In the genomic region with DNA sequence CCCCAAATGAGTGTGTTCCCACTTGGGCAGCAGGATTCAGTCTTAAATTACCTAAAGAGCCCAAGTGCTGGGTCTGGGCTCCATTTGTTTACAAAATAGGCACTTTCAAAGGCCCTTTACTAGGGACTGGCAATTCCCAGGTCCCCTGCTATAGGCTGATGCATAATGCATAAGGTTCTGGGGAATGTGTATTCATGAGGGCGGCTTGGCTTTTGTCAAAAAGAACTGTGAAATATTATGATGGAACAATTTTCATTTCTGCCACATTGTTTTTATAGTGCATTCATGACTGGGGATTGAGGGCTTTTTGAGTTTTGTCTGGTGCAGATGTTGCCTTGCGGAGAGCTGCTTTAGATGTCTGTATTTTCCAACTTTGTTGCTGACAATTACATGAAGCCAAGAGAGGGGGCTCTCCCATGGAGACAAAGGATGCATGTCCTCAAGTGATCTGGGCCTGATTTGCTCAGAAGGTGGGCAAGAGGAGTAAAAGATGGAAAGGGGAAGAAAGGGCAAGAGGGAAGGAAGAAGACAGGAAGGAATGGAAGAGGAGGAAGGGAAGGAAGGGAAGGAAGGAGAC, we compare ENCODE assay signal across 20 mouse cellular contexts.
A peak's percentile ranks its signal among the peaks of the same experiment; 100 is the strongest.
DNase-seq lines count a peak whose midpoint lies in the region; ATAC-seq and TF ChIP-seq lines count a peak whose summit lies in the region.
"Had no signal": no experiment of that assay in that cellular context is flagged by ENCODE, and none has a peak within 500 bp of the region (broad histone marks: within the 10 kb centered on the region; RNA-seq: fewer than 3 reads in every experiment).

No protein-coding gene starts in this region.

- no peak for TF ChIP-seq CTCF in hindbrain, postnatal 0 days (IDR thresholded peaks at IDR 0.05; ENCODE audit: low read depth)
- TF ChIP-seq CTCF in forebrain, postnatal 0 days (IDR thresholded peaks at IDR 0.05; ENCODE audit: low read depth), result no peak
- TF ChIP-seq CTCF in left cerebral cortex, adult 2 months (IDR thresholded peaks at IDR 0.05), result no peak

- DNase-seq in hindbrain, embryonic 10.5 days (ENCODE audit: low spot score), result no peak
- DNase-seq in hindbrain, postnatal 0 days (ENCODE audit: low spot score), result no peak
- DNase-seq in embryonic facial prominence, embryonic 14.5 days (ENCODE audit: low spot score), result peak; percentile 76
- peak; percentile 16 for DNase-seq in forebrain, postnatal 0 days
- DNase-seq in midbrain, embryonic 14.5 days, result peak; percentile 74
- no peak for DNase-seq in spleen, postnatal 36 days (ENCODE audit: low spot score in 2 of 2)
- no peak for DNase-seq in left cerebral cortex, adult 2 months (ENCODE audit: extremely low spot score in 1 of 2, low spot score in 2 of 2)
- DNase-seq in layer of hippocampus, adult 11-12 months (ENCODE audit: low spot score), result no peak
- DNase-seq: adrenal gland, adult 8-10 months; cerebellum, adult 11-12 months; cerebellum, postnatal 25 days; gastrocnemius, postnatal 10 days; heart, adult 2 months; kidney, adult 9 months; layer of hippocampus, postnatal 36 days; lung, adult 2 months; lung, postnatal 4 days had no signal

- intact Hi-C loops in left cerebral cortex, adult 2 months (cut with DNase I), result no loop called here

- WGBS in hindbrain, embryonic 10.5 days, result 62% methylated on average over 2 of the region's 2 CpGs
- 62% methylated on average over 2 of the region's 2 CpGs for WGBS in hindbrain, postnatal 0 days
- 66% methylated on average over 2 of the region's 2 CpGs for WGBS in embryonic facial prominence, embryonic 14.5 days
- WGBS in forebrain, postnatal 0 days, result 37% methylated on average over 2 of the region's 2 CpGs
- WGBS in midbrain, embryonic 14.5 days, result 17% methylated on average over 2 of the region's 2 CpGs

- H3K27ac ChIP-seq in hindbrain, embryonic 10.5 days, result peak overlapping the region; percentile 74
- no peak overlapping the region for H3K27ac ChIP-seq in hindbrain, postnatal 0 days
- no peak overlapping the region; the same call in 1 of the 2 replicates for H3K27ac ChIP-seq in embryonic facial prominence, embryonic 14.5 days (replicated peaks; ENCODE audit: low read depth, low read length)
- H3K27ac ChIP-seq in forebrain, postnatal 0 days (ENCODE audit: low read depth, low read length), result no peak overlapping the region
- peak overlapping the region; percentile 52; the same call in 1 of the 2 replicates for H3K27ac ChIP-seq in midbrain, embryonic 14.5 days (replicated peaks; ENCODE audit: low read depth, low read length)
- no peak overlapping the region for H3K27ac ChIP-seq in left cerebral cortex, adult 2 months
- H3K27ac ChIP-seq: heart, adult 2 months; limb, embryonic 10.5 days had no signal

- H3K4me1 ChIP-seq in hindbrain, embryonic 10.5 days (replicated peaks), result peaks cover 20% of the 10 kb centered on the region
- no peaks in the 10 kb centered on the region for H3K4me1 ChIP-seq in hindbrain, postnatal 0 days (ENCODE audit: insufficient read depth, low read length)
- H3K4me1 ChIP-seq in embryonic facial prominence, embryonic 14.5 days (ENCODE audit: control insufficient read depth, insufficient read depth, low read length), result no peaks in the 10 kb centered on the region
- H3K4me1 ChIP-seq in forebrain, postnatal 0 days (ENCODE audit: insufficient read depth), result 0 out of 2 replicates have a peak, but pooled peaks cover 7% of the 10 kb centered on the region
- peaks cover 13% of the 10 kb centered on the region for H3K4me1 ChIP-seq in midbrain, embryonic 14.5 days (ENCODE audit: control insufficient read depth, insufficient read depth, low read length)
- H3K4me1 ChIP-seq: limb, embryonic 10.5 days had no signal

- H3K27me3 ChIP-seq in hindbrain, embryonic 10.5 days (ENCODE audit: insufficient read depth, poor library complexity, severe bottlenecking), result no peaks in the 10 kb centered on the region
- no peaks in the 10 kb centered on the region for H3K27me3 ChIP-seq in hindbrain, postnatal 0 days (ENCODE audit: insufficient read depth, low read length)
- no peaks in the 10 kb centered on the region for H3K27me3 ChIP-seq in embryonic facial prominence, embryonic 14.5 days (replicated peaks; ENCODE audit: control insufficient read depth, insufficient read depth, low read length)
- H3K27me3 ChIP-seq in forebrain, postnatal 0 days (ENCODE audit: insufficient read depth, low read length), result no peaks in the 10 kb centered on the region
- no peaks in the 10 kb centered on the region; the same call in 1 of the 2 replicates for H3K27me3 ChIP-seq in midbrain, embryonic 14.5 days (ENCODE audit: control insufficient read depth, insufficient read depth, low read length)
- H3K27me3 ChIP-seq: CH12.LX had no signal

- H3K4me3 ChIP-seq in hindbrain, embryonic 10.5 days, result no peak overlapping the region
- H3K4me3 ChIP-seq in hindbrain, postnatal 0 days (ENCODE audit: low read length), result no peak overlapping the region
- H3K4me3 ChIP-seq in embryonic facial prominence, embryonic 14.5 days (ENCODE audit: low read depth, low read length), result no peak overlapping the region
- no peak overlapping the region for H3K4me3 ChIP-seq in forebrain, postnatal 0 days (ENCODE audit: low read depth, low read length)
- no peak overlapping the region for H3K4me3 ChIP-seq in midbrain, embryonic 14.5 days (replicated peaks; ENCODE audit: low read depth, low read length)
- H3K4me3 ChIP-seq in left cerebral cortex, adult 2 months, result no peak overlapping the region
- H3K4me3 ChIP-seq: heart, adult 2 months; limb, embryonic 10.5 days had no signal

- no peak overlapping the region for H3K4me2 ChIP-seq in hindbrain, postnatal 0 days (ENCODE audit: low read depth, low read length)
- H3K4me2 ChIP-seq in embryonic facial prominence, embryonic 14.5 days (ENCODE audit: low read depth, low read length), result no peak overlapping the region
- H3K4me2 ChIP-seq in forebrain, postnatal 0 days (ENCODE audit: low read depth), result no peak overlapping the region
- H3K4me2 ChIP-seq in midbrain, embryonic 14.5 days (ENCODE audit: low read length), result no peak overlapping the region
- H3K4me2 ChIP-seq: liver, embryonic 11.5 days had no signal

- no peak overlapping the region for H3K9ac ChIP-seq in hindbrain, postnatal 0 days (replicated peaks; ENCODE audit: low read length)
- no peak overlapping the region for H3K9ac ChIP-seq in embryonic facial prominence, embryonic 14.5 days (ENCODE audit: low read depth, low read length)
- no peak overlapping the region for H3K9ac ChIP-seq in forebrain, postnatal 0 days
- H3K9ac ChIP-seq in midbrain, embryonic 14.5 days (replicated peaks; ENCODE audit: low read length), result no peak overlapping the region

- no peak for ATAC-seq in hindbrain, postnatal 0 days
- ATAC-seq in embryonic facial prominence, embryonic 14.5 days (ENCODE audit: low read depth), result 0 out of 2 replicates have a peak, but pooled peaks have one; percentile 41
- peak; percentile 76; the same call in 1 of the 2 replicates for ATAC-seq in forebrain, postnatal 0 days
- peak; percentile 85 for ATAC-seq in midbrain, embryonic 14.5 days (ENCODE audit: low FRiP score, low TSS enrichment)

- H3K9me3 ChIP-seq in hindbrain, embryonic 10.5 days, result 0 out of 2 replicates have a peak, but pooled peaks cover 2% of the 10 kb centered on the region
- 0 out of 2 replicates have a peak, but pooled peaks cover 4% of the 10 kb centered on the region for H3K9me3 ChIP-seq in hindbrain, postnatal 0 days (ENCODE audit: low read length)
- H3K9me3 ChIP-seq in embryonic facial prominence, embryonic 14.5 days (ENCODE audit: control insufficient read depth, low read length), result peaks cover 13% of the 10 kb centered on the region
- H3K9me3 ChIP-seq in forebrain, postnatal 0 days (ENCODE audit: low read length), result no peaks in the 10 kb centered on the region
- H3K9me3 ChIP-seq in midbrain, embryonic 14.5 days (ENCODE audit: control insufficient read depth, low read length), result peaks cover 6% of the 10 kb centered on the region
- H3K9me3 ChIP-seq: limb, embryonic 10.5 days had no signal

- no peaks in the 10 kb centered on the region for H3K36me3 ChIP-seq in hindbrain, embryonic 10.5 days
- no peaks in the 10 kb centered on the region for H3K36me3 ChIP-seq in hindbrain, postnatal 0 days (ENCODE audit: insufficient read depth, low read length)
- no peaks in the 10 kb centered on the region for H3K36me3 ChIP-seq in embryonic facial prominence, embryonic 14.5 days (ENCODE audit: control insufficient read depth, insufficient read depth, low read length)
- no peaks in the 10 kb centered on the region for H3K36me3 ChIP-seq in forebrain, postnatal 0 days (ENCODE audit: insufficient read depth)
- H3K36me3 ChIP-seq in midbrain, embryonic 14.5 days (ENCODE audit: control insufficient read depth, insufficient read depth, low read length), result no peaks in the 10 kb centered on the region
- H3K36me3 ChIP-seq: limb, embryonic 10.5 days had no signal

Comparison
In these comparisons a context has a peak if more than half of its experiments do, and no peak if none do; other contexts are left out.
1. H3K27ac ChIP-seq: peak in hindbrain, embryonic 10.5 days (single experiment) and midbrain, embryonic 14.5 days (single experiment); none in hindbrain, postnatal 0 days (single experiment), embryonic facial prominence, embryonic 14.5 days (single experiment), forebrain, postnatal 0 days (single experiment) and left cerebral cortex, adult 2 months (single experiment).
2. DNase-seq: peak in embryonic facial prominence, embryonic 14.5 days (single experiment), forebrain, postnatal 0 days (single experiment) and midbrain, embryonic 14.5 days (single experiment); none in hindbrain, embryonic 10.5 days (single experiment), hindbrain, postnatal 0 days (single experiment), spleen, postnatal 36 days (0 of 2), left cerebral cortex, adult 2 months (0 of 2) and layer of hippocampus, adult 11-12 months (single experiment).